Mouse (Mus musculus) layer of hippocampus, adult 6 months (tissue): ENCODE measurements around the gene Cxcl5. TPM values are rescaled to one million over a fixed set of nuclear protein-coding genes. Genes with fewer than 3 reads are reported as not detected.

Experiments
- long read RNA-seq, 2 experiments: library from polyadenylated mRNA; unstranded; transcript quantifications; one replicate each; pipeline ENCODE4 v2.0.0; 2019 to 2020
- microRNA-seq: library from miRNA; unstranded; fragments of <30 nt; microRNA quantifications from one replicate; pipeline ENCODE4 v1.2.0, GENCODE M21; 2020
- polyA plus RNA-seq: library from polyadenylated mRNA; unstranded; fragments of <200 nt; fragmentation: Nextera tagmentation; gene quantifications from 2 replicates; pipeline ENCODE4 v1.2.3, GENCODE M21; 2021

The Cxcl5 gene
- polyA plus RNA-seq: 4.0 and 8.0 TPM in 2 replicates
- long read RNA-seq, experiment 1, transcript Cxcl5-201 (4 exons, 1,575 nt): major isoform, 7 of 7 reads
- long read RNA-seq, experiment 1, partial matches to known transcripts: 0 of 7 reads
- long read RNA-seq, experiment 1, other reads (novel, unspliced or antisense): 0 of 7 reads
- long read RNA-seq, experiment 2, partial matches to known transcripts: 0 of 2 reads
- long read RNA-seq, experiment 2, other reads (novel, unspliced or antisense): 0 of 2 reads

DNA sequence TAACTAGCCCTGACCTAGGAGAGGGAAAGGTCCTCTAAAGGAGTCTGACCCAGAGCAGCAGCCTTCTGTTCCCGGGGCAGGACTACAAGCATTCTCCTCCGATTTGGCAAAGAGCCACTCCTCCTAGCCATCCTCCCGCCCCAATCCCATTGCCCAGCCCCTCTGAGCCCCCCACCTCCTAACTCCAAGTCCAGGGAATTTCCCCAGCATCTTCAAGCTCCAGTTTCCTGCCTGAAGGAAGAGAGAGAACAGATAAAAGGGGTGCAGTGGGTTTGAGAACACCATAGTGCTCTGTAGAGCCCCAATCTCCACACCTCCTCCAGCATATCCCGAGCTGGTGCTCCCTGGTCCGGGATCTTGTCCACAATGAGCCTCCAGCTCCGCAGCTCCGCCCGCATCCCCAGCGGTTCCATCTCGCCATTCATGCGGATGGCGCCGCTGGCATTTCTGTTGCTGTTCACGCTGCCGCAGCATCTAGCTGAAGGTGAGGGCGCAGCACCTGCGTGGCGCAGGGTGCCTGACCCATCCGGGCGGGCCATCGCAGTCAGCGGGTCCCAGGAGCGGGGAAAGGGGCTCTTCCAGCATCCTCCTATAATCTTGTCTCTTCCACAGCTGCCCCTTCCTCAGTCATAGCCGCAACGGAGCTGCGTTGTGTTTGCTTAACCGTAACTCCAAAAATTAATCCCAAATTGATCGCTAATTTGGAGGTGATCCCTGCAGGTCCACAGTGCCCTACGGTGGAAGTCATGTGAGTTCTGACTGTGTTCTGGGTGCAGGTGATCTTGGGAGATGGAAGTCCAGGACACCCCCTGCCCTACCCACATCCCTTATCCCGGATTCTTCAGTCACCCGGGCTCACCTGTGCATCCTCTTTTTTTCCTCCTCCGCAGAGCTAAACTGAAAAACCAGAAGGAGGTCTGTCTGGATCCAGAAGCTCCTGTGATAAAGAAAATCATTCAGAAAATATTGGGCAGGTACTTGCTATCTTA is at the start of gene Cxcl5:
TSS of gene Cxcl5 (plus strand) at position 284 of the 989 bp plus-strand sequence.

DNA sequence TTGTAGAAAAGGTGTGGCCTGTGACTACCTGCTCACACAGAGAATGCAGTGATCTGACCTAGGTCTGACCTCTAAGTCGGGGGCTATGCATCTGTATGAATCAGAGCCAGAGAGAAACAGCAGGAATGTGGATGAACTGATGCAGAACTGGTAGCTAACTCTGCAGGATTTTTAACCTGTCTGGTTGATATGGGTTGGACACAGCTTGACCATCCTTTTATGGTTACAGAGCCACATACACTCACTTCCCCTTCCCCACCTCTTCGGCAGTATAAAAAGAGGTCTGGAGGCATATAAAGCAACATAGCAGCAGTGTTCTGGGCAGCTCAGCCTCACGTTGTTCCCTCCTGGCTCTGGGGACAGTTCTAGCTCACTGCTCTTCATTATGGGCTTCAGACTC is 9.1 kb downstream of the Cxcl5 start, which contains the start of gene Ppbp:
TSS of gene Ppbp (plus strand) at position 301 of the 400 bp plus-strand sequence.

DNA sequence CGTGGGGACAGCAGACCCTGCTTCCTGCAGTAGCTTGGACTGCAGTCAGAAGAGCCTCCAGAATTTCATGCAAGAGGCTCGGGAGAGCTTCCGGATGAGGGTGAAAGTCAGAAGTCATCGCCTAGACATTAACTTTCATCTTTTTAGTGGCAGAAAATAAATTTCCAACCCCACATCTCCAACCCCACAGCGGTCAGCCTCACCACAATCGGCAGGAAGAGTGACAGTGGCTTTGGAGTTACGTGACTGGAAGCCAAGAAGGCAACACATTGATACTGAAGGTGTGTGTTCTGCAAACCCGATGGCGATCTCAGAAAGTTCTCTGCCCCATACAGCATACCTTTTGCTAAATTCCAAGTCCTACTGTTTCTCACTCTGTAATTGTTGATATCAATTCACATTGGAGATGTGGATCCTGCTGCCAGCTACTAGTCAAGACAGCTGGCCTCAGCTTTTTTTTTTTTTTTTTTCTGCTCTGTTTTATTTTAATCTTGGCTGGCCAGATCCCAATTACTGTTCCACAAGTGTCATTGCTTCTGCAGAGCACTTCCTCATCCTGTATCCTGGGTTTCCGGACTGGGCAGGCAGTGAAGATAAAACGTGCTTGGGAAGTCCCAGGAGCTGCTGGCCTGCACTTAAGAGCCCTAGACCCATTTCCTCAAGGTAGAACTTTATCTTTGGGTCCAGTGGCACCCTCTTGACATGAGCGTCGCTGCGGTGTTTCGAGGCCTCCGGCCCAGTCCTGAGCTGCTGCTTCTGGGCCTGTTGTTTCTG is 12.9 kb downstream of the Cxcl5 start, which contains the start of gene Pf4:
TSS of gene Pf4 (plus strand) at position 556 of the 774 bp plus-strand sequence.

DNA sequence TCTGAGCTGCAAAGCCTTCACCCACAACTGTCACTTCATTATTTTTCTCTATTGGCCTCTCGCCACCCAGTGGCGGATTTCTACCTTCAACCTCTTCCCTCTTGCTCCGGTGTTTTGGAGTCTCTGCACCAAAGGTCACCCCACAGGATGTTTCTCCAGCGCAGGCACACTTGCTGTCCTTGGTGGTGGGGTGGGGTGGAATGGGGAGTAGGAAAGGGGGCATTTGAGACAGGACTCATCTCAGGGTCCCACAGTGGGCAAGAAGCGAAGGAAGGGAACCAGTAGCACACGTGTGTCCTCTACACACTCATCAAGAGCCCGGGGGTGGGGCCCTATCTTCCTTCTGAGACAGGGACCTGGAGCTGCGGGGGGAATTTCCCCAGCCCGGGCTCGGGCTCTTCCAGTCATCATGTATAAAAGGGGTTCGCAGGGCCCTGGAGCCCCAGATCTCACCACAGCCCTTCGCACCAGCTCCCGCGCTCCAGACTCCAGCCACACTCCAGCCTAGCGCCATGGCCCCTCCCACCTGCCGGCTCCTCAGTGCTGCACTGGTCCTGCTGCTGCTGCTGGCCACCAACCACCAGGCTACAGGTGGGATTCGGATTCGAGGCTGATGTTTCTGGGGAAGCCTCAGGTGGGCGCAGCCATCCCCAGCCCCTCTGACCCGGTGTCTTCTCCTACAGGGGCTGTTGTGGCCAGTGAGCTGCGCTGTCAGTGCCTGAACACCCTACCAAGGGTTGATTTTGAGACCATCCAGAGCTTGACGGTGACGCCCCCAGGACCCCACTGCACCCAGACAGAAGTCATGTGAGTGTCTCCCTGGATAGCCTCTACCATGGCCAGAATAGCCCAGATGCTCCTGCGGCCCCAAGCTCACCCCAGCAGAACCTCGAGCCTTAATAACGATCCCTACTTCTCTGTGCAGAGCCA is 26.8 kb downstream of the Cxcl5 start, which contains the start of gene Cxcl3:
TSS of gene Cxcl3 (plus strand) at position 445 of the 930 bp plus-strand sequence.

DNA sequence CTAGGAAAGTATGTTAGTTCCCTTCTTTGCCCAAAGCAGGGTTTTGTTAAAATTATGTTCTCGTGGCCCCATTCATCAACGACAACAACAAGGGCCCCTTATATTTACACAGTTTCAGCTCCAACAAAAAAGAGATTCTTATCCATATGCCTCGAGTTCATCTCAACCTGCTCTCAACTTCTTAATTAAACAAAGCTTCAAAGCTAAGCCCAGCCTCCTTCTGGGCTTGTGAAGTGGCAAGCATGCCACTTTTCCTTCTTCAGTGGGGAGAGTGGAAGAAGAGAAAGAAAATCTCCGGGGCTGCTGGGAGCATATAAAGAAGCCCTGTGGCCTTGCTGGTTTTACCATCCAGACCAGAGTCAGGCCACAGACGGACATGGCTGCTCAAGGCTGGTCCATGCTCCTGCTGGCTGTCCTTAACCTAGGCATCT is 35.0 kb downstream of the Cxcl5 start, which contains the start of gene Cxcl15:
TSS of gene Cxcl15 (plus strand) at position 340 of the 431 bp plus-strand sequence.

Small RNAs within 50 kb of the gene (microRNA-seq; reads per million reads assigned to microRNA genes)
- not detected for gene Gm24322

Other genes starting within 250 kb of the Cxcl5 start
- not detected in 2 replicates for gene Afm, start 240.4 kb upstream of the Cxcl5 start, polyA plus RNA-seq
- not detected in 2 replicates for gene 5830473C10Rik, start 198.3 kb upstream of the Cxcl5 start, polyA plus RNA-seq
- 0.21 and 0.28 TPM in 2 replicates for gene Rassf6, start 118.7 kb upstream of the Cxcl5 start, polyA plus RNA-seq
- not detected in 2 replicates for gene Ppbp, start 9.2 kb downstream of the Cxcl5 start, polyA plus RNA-seq
- gene Pf4, start 13.1 kb downstream of the Cxcl5 start, polyA plus RNA-seq: 6.7 and 8.5 TPM in 2 replicates
- not detected in 2 replicates for gene Cxcl3, start 26.7 kb downstream of the Cxcl5 start, polyA plus RNA-seq
- gene Cxcl15, start 35.2 kb downstream of the Cxcl5 start, polyA plus RNA-seq: not detected in 2 replicates
- 0.25 and 0.41 TPM in 2 replicates for gene Cxcl1, start 131.9 kb downstream of the Cxcl5 start, polyA plus RNA-seq
- gene Cxcl2, start 144.5 kb downstream of the Cxcl5 start, polyA plus RNA-seq: not detected in 2 replicates
- 12.1 and 12.8 TPM in 2 replicates for gene Mthfd2l, start 171.8 kb downstream of the Cxcl5 start, polyA plus RNA-seq